Mouse (Mus musculus): ENCODE measurements at regions not wholly inside any gene's neighbourhood (a gene's known extent, or its start where the extent isn't known, plus 50 kb on each side); places are given as distances from the start of the nearest gene placed in this dataset.
A peak's percentile ranks its signal among the peaks of the same experiment; 100 is the strongest.
"Not testable (repeated sequence)": the region's sequence is repeated elsewhere in the genome, so short reads cannot be mapped to it uniquely, and the experiment has no call there.

- peak; percentile 28 for DNase-seq (ENCODE audit: low read depth, low spot score)
Observed at GRCm38 (mm10) chr8:113489436-113490107, 145.8 kb upstream of the Mon1b start.

- DNase-seq (ENCODE audit: low read depth, low spot score) = no peak
Observed at GRCm38 (mm10) chr8:113490891-113491290, 144.5 kb upstream of the Mon1b start.

- no peak for DNase-seq (ENCODE audit: low read depth, low spot score)
Observed at GRCm38 (mm10) chr8:113496896-113497295, 138.5 kb upstream of the Mon1b start.

- no peak for DNase-seq (ENCODE audit: low read depth, low spot score)
Observed at GRCm38 (mm10) chr8:113502671-113503070, 132.7 kb upstream of the Mon1b start.

- DNase-seq (ENCODE audit: low read depth, low spot score) = no peak
Observed at GRCm38 (mm10) chr8:113512856-113513255, 122.5 kb upstream of the Mon1b start.

GRCm38 (mm10) chr8:113513886-113514730 is 121.3 kb upstream of the Mon1b start:
- no peak for DNase-seq (ENCODE audit: low read depth, low spot score)

GRCm38 (mm10) chr8:113514731-113515375 is 120.5 kb upstream of the Mon1b start:
- DNase-seq (ENCODE audit: low read depth, low spot score) = not testable (repeated sequence)

- DNase-seq (ENCODE audit: low read depth, low spot score) = no peak
Observed at GRCm38 (mm10) chr8:113516176-113516575, 119.2 kb upstream of the Mon1b start.

- DNase-seq (ENCODE audit: low read depth, low spot score) = no peak
Observed at GRCm38 (mm10) chr8:113517912-113518311, 117.5 kb upstream of the Mon1b start.

GRCm38 (mm10) chr8:113523561-113523960 is 111.8 kb upstream of the Mon1b start:
- DNase-seq (ENCODE audit: low read depth, low spot score) = no peak

GRCm38 (mm10) chr8:113531116-113531665 is 104.2 kb upstream of the Mon1b start:
- DNase-seq (ENCODE audit: low read depth, low spot score) = no peak

GRCm38 (mm10) chr8:113532881-113533280 is 102.5 kb upstream of the Mon1b start:
- no peak for DNase-seq (ENCODE audit: low read depth, low spot score)

- DNase-seq (ENCODE audit: low read depth, low spot score) = no peak
Observed at GRCm38 (mm10) chr8:113541437-113541836, 94.0 kb upstream of the Mon1b start.

GRCm38 (mm10) chr8:113542082-113542481 is 93.3 kb upstream of the Mon1b start:
- no peak for DNase-seq (ENCODE audit: low read depth, low spot score)

- DNase-seq (ENCODE audit: low read depth, low spot score) = no peak
Observed at GRCm38 (mm10) chr8:113542713-113543112, 92.7 kb upstream of the Mon1b start.

GRCm38 (mm10) chr8:113549200-113549599 is 86.2 kb upstream of the Mon1b start:
- no peak for DNase-seq (ENCODE audit: low read depth, low spot score)

GRCm38 (mm10) chr8:113551454-113552273 is 83.7 kb upstream of the Mon1b start:
- DNase-seq (ENCODE audit: low read depth, low spot score) = no peak

- DNase-seq (ENCODE audit: low read depth, low spot score) = no peak
Observed at GRCm38 (mm10) chr8:113552826-113553225, 82.6 kb upstream of the Mon1b start.

- DNase-seq (ENCODE audit: low read depth, low spot score) = no peak
Observed at GRCm38 (mm10) chr8:113554700-113555455, 80.5 kb upstream of the Mon1b start.

GRCm38 (mm10) chr8:113556994-113557393 is 78.4 kb upstream of the Mon1b start:
- no peak for DNase-seq (ENCODE audit: low read depth, low spot score)

GRCm38 (mm10) chr8:113581098-113581497 is 54.3 kb upstream of the Mon1b start:
- no peak for DNase-seq (ENCODE audit: low read depth, low spot score)

Data from WW6 (cell line).